Comparison of ENCODE assay signal across 8 mouse cellular contexts in the genomic region with DNA sequence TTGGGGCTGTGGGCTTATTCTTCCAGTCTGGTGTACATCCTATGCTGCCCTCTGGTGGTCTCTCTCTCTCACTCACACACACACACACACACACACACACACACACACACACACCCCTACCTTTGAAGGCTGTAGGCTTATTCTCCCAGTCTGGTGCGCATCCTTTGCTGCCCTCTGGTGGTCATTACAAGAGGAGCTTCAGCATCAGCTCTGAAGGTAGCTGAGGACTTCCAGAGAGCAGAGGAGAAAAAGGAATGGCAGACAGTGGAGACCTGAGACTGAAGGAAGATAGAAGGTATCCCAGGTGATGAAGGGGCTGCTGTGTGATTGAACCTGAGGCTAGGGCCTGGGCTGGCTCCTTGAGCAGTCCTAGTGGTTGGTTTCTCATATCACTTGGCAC. TPM values are rescaled to one million over a fixed set of nuclear protein-coding genes. Genes with fewer than 3 reads are reported as not detected.
A peak's percentile ranks its signal among the peaks of the same experiment; 100 is the strongest.
DNase-seq lines count a peak whose midpoint lies in the region; ATAC-seq lines count a peak whose summit lies in the region.

No protein-coding gene starts in this region.

- no peaks in the 10 kb centered on the region for H3K36me3 ChIP-seq in forebrain, embryonic 16.5 days (ENCODE audit: control insufficient read depth, insufficient read depth)
- peaks cover 23% of the 10 kb centered on the region for H3K36me3 ChIP-seq in liver, embryonic 12.5 days

- no peak overlapping the region for H3K27ac ChIP-seq in forebrain, embryonic 16.5 days (ENCODE audit: low read length)
- H3K27ac ChIP-seq in liver, embryonic 12.5 days = peak overlapping the region; percentile 98

- H3K9me3 ChIP-seq in forebrain, embryonic 16.5 days (ENCODE audit: control insufficient read depth, low read length) = no peaks in the 10 kb centered on the region
- H3K9me3 ChIP-seq in liver, embryonic 12.5 days (replicated peaks) = no peaks in the 10 kb centered on the region

- peaks cover 7% of the 10 kb centered on the region; the same call in 1 of the 2 replicates for H3K4me1 ChIP-seq in forebrain, embryonic 16.5 days (replicated peaks; ENCODE audit: control insufficient read depth, insufficient read depth, low read length)
- H3K4me1 ChIP-seq in liver, embryonic 12.5 days = peaks cover 63% of the 10 kb centered on the region

- peak; percentile 5; the same call in 1 of the 2 replicates for ATAC-seq in forebrain, embryonic 16.5 days
- peak; percentile 61 for ATAC-seq in liver, embryonic 12.5 days

- no peak overlapping the region for H3K4me2 ChIP-seq in forebrain, embryonic 16.5 days (ENCODE audit: low read length)
- peak overlapping the region; percentile 65 for H3K4me2 ChIP-seq in liver, embryonic 12.5 days

- H3K4me3 ChIP-seq in forebrain, embryonic 16.5 days (replicated peaks; ENCODE audit: low read length) = no peak overlapping the region
- H3K4me3 ChIP-seq in liver, embryonic 12.5 days = peak overlapping the region; percentile 27

- peak; percentile 68 for DNase-seq in adrenal gland, postnatal 10 days
- DNase-seq in adrenal gland, adult 18-20 months (ENCODE audit: low spot score in 2 of 2) = no peak
- DNase-seq in layer of hippocampus, postnatal 10 days (ENCODE audit: low spot score in 2 of 2) = peak; percentile 59 to 67
- no peak for DNase-seq in layer of hippocampus, adult 9-10 months (ENCODE audit: low spot score)
- peak; percentile 84 for DNase-seq in ZHBTc4 (ENCODE audit: low read depth, low spot score)
- DNase-seq in spleen, postnatal 36 days (ENCODE audit: low spot score in 2 of 2) = peak; percentile 46 to 68

- 47% methylated on average over 1 of the region's 1 CpGs for WGBS in forebrain, embryonic 16.5 days
- WGBS in liver, embryonic 12.5 days (ENCODE audit: insufficient replicate concordance) = 56% methylated on average over 1 of the region's 1 CpGs

- H3K27me3 ChIP-seq in forebrain, embryonic 16.5 days (replicated peaks; ENCODE audit: control insufficient read depth, insufficient read depth, low read length) = no peaks in the 10 kb centered on the region
- H3K27me3 ChIP-seq in liver, embryonic 12.5 days (replicated peaks) = peaks cover 20% of the 10 kb centered on the region

- H3K9ac ChIP-seq in forebrain, embryonic 16.5 days (replicated peaks; ENCODE audit: low read depth, low read length) = no peak overlapping the region
- peak overlapping the region; percentile 47 for H3K9ac ChIP-seq in liver, embryonic 12.5 days

RNA-seq across cellular contexts. Expression of gene Tpra1, which starts 14.1 kb away (rescaled TPM):
- total RNA-seq in adrenal gland, postnatal 10 days (2021) = 10 to 100 TPM; 61.0 to 74.0 TPM
- total RNA-seq in adrenal gland, adult 18-20 months (2021) = 100 to 1,000 TPM; 103 to 106 TPM
- total RNA-seq in layer of hippocampus, postnatal 10 days (2021) = 10 to 100 TPM; 38.8 to 47.5 TPM
- 56.9 and 70.0 TPM in 2 replicates for polyA plus RNA-seq in forebrain, embryonic 16.5 days (2015; fragmentation: Nextera tagmentation; extraction: Ambion mirVana)
- polyA plus RNA-seq in liver, embryonic 12.5 days (2016; fragmentation: Nextera tagmentation; extraction: Ambion mirVana) = 52.7 and 53.9 TPM in 2 replicates

RNA-seq across cellular contexts. Expression of gene Mcm2, which starts 17.6 kb away (rescaled TPM):
- 10 to 100 TPM; 50.0 to 53.5 TPM for total RNA-seq in adrenal gland, postnatal 10 days (2021)
- total RNA-seq in adrenal gland, adult 18-20 months (2021) = 10 to 100 TPM; 23.7 to 26.9 TPM
- total RNA-seq in layer of hippocampus, postnatal 10 days (2021) = 1 to 10 TPM; 9.7 TPM
- 60.2 and 64.6 TPM in 2 replicates for polyA plus RNA-seq in forebrain, embryonic 16.5 days (2015; fragmentation: Nextera tagmentation; extraction: Ambion mirVana)
- polyA plus RNA-seq in liver, embryonic 12.5 days (2016; fragmentation: Nextera tagmentation; extraction: Ambion mirVana) = 240 and 243 TPM in 2 replicates

RNA-seq across cellular contexts. Expression of gene Podxl2, which starts 41.3 kb away (rescaled TPM):
- 10 to 100 TPM; 27.8 to 28.3 TPM for total RNA-seq in adrenal gland, postnatal 10 days (2021)
- 10 to 100 TPM; 41.2 to 69.3 TPM for total RNA-seq in adrenal gland, adult 18-20 months (2021)
- total RNA-seq in layer of hippocampus, postnatal 10 days (2021) = 100 to 1,000 TPM; 308 to 330 TPM
- 592 and 647 TPM in 2 replicates for polyA plus RNA-seq in forebrain, embryonic 16.5 days (2015; fragmentation: Nextera tagmentation; extraction: Ambion mirVana)
- 4.6 and 5.0 TPM in 2 replicates for polyA plus RNA-seq in liver, embryonic 12.5 days (2016; fragmentation: Nextera tagmentation; extraction: Ambion mirVana)

Comparison
In these comparisons a context has a peak if more than half of its experiments do, and no peak if none do; other contexts are left out.
1. DNase-seq: peak in adrenal gland, postnatal 10 days (single experiment), layer of hippocampus, postnatal 10 days (2 of 2), ZHBTc4 (single experiment) and spleen, postnatal 36 days (2 of 2); none in adrenal gland, adult 18-20 months (0 of 2) and layer of hippocampus, adult 9-10 months (single experiment).
2. RNA of gene Podxl2, which starts 41.3 kb away (total RNA-seq): 308 to 330 TPM in layer of hippocampus, postnatal 10 days; 41.2 to 69.3 TPM in adrenal gland, adult 18-20 months and 27.8 to 28.3 TPM in adrenal gland, postnatal 10 days; every median in the first group is over 4 times any median in the second.